Mouse (Mus musculus) MEL (cell line): Measurements from ENCODE around the gene Rab5a. TPM values are rescaled to one million over a fixed set of nuclear protein-coding genes. Genes with fewer than 3 reads are reported as not detected.

Source experiments
- DNase-seq: peaks from one replicate; pipeline ENCODE4 v3.0.0; 2011; ENCODE audit warnings: low read depth, low spot score
- H3K27ac ChIP-seq: 2 replicates; pipeline ENCODE4 v1.5.1; 2012; ENCODE audit warnings: low read depth, mild to moderate bottlenecking, control low read depth, low read length, moderate library complexity; ENCODE audit not compliant: control insufficient read depth
- H3K27me3 ChIP-seq, 2 experiments: fragments of 150-350 bp in 1 of 2; sonication (generic) in 1 of 2; 2 replicates each; pipeline ENCODE4 v1.6.1; 2012; ENCODE audit warnings: low read length in 2 of 2, mild to moderate bottlenecking in 2 of 2, improper control_type of control experiment in 1 of 2, moderate library complexity in 1 of 2; ENCODE audit not compliant: insufficient read depth in 2 of 2, control insufficient read depth in 1 of 2
- H3K36me3 ChIP-seq, 2 experiments: 2 replicates each; pipeline ENCODE4 v1.6.1; 2012 to 2014; ENCODE audit warnings: low read length in 2 of 2, improper control_type of control experiment in 1 of 2, inconsistent platforms in 1 of 2, mild to moderate bottlenecking in 1 of 2; ENCODE audit not compliant: insufficient read depth in 2 of 2, control insufficient read depth in 1 of 2
- H3K4me1 ChIP-seq, 2 experiments: fragments of 150-350 bp in 1 of 2; sonication (generic) in 1 of 2; 2 replicates each; pipeline ENCODE4 v1.6.1; 2012; ENCODE audit warnings: low read length in 2 of 2, improper control_type of control experiment in 1 of 2, mild to moderate bottlenecking in 1 of 2; ENCODE audit not compliant: insufficient read depth in 2 of 2, control insufficient read depth in 1 of 2
- H3K4me3 ChIP-seq, 2 experiments: fragments of 150-350 bp in 1 of 2; sonication (generic) in 1 of 2; 2 replicates each; pipeline ENCODE4 v1.5.1; 2012; ENCODE audit warnings: low read depth in 2 of 2, low read length in 2 of 2, mild to moderate bottlenecking in 2 of 2, moderate library complexity in 2 of 2, control low read depth in 1 of 2, improper control_type of control experiment in 1 of 2; ENCODE audit not compliant: control insufficient read depth in 1 of 2, insufficient read depth in 1 of 2
- H3K79me2 ChIP-seq: 2 replicates; pipeline ENCODE4 v1.6.1; 2012; ENCODE audit warnings: mild to moderate bottlenecking, low read length, moderate library complexity; ENCODE audit not compliant: control insufficient read depth, poor library complexity, insufficient read depth
- H3K9ac ChIP-seq: 2 replicates; pipeline ENCODE4 v1.6.1; 2012; ENCODE audit warnings: low read depth, mild to moderate bottlenecking, control low read depth, low read length, moderate library complexity; ENCODE audit not compliant: control insufficient read depth, poor library complexity, severe bottlenecking
- H3K9me3 ChIP-seq: fragments of 150-350 bp; sonication (generic); replicated peaks from 2 replicates; pipeline ENCODE4 v1.6.1; 2012; ENCODE audit warnings: mild to moderate bottlenecking, low read length, improper control_type of control experiment, moderate library complexity; ENCODE audit not compliant: insufficient read depth
- BHLHE40 ChIP-seq: IDR thresholded peaks from 2 replicates; pipeline ENCODE4 v1.6.1; 2012; ENCODE audit warnings: low read depth, mild to moderate bottlenecking, inconsistent platforms, low read length, improper control_type of control experiment, borderline replicate concordance
- CHD1 ChIP-seq: IDR thresholded peaks from 2 replicates; pipeline ENCODE4 v1.6.1; 2012; ENCODE audit warnings: low read depth, mild to moderate bottlenecking, inconsistent platforms, low read length, improper control_type of control experiment
- CTCF ChIP-seq, 3 experiments: IDR thresholded peaks in 2 of 3; conservative IDR thresholded peaks in 1 of 3; 2 replicates each; pipeline ENCODE4 v1.5.1; 2011 to 2012; ENCODE audit warnings: low read length in 3 of 3, low read depth in 2 of 3, mild to moderate bottlenecking in 2 of 3, improper control_type of control experiment in 1 of 3, inconsistent platforms in 1 of 3, mixed read lengths in 1 of 3, moderate library complexity in 1 of 3; ENCODE audit not compliant: control insufficient read depth in 1 of 3, insufficient read depth in 1 of 3, poor library complexity in 1 of 3, severe bottlenecking in 1 of 3
- E2F4 ChIP-seq: IDR thresholded peaks from 2 replicates; pipeline ENCODE4 v1.6.1; 2011; ENCODE audit warnings: low read depth, low read length, improper control_type of control experiment, borderline replicate concordance
- ELF1 ChIP-seq: IDR thresholded peaks from 2 replicates; pipeline ENCODE4 v1.6.1; 2014; ENCODE audit warnings: low read depth, mild to moderate bottlenecking, inconsistent platforms, low read length, improper control_type of control experiment, moderate library complexity
- EP300 ChIP-seq, 2 experiments: IDR thresholded peaks; 2 replicates each; pipeline ENCODE4 v1.6.1; 2011; ENCODE audit warnings: improper control_type of control experiment in 2 of 2, low read length in 2 of 2, low read depth in 1 of 2, mild to moderate bottlenecking in 1 of 2
- ETS1 ChIP-seq: IDR thresholded peaks from 2 replicates; pipeline ENCODE4 v1.6.1; 2012; ENCODE audit warnings: low read depth, mild to moderate bottlenecking, inconsistent platforms, low read length, improper control_type of control experiment, moderate library complexity
- GABPA ChIP-seq: IDR thresholded peaks from 2 replicates; pipeline ENCODE4 v1.6.1; 2012; ENCODE audit warnings: low read depth, mild to moderate bottlenecking, inconsistent platforms, low read length, improper control_type of control experiment, moderate library complexity
- GATA1 ChIP-seq: IDR thresholded peaks from 2 replicates; pipeline ENCODE4 v1.6.1; 2011; ENCODE audit warnings: low read depth, low read length, improper control_type of control experiment
- JUND ChIP-seq: IDR thresholded peaks from 2 replicates; pipeline ENCODE4 v1.6.1; 2011; ENCODE audit warnings: low read depth, mild to moderate bottlenecking, improper control_type of control experiment, low read length
- MAFK ChIP-seq: IDR thresholded peaks from 2 replicates; pipeline ENCODE4 v1.6.1; 2011; ENCODE audit warnings: low read depth, mild to moderate bottlenecking, low read length, improper control_type of control experiment, borderline replicate concordance
- MAX ChIP-seq: IDR thresholded peaks from 2 replicates; pipeline ENCODE4 v1.6.1; 2011; ENCODE audit warnings: low read length, improper control_type of control experiment
- MAZ ChIP-seq: IDR thresholded peaks from 2 replicates; pipeline ENCODE4 v1.6.1; 2012; ENCODE audit warnings: low read depth, mild to moderate bottlenecking, inconsistent platforms, low read length, improper control_type of control experiment
- MEF2A ChIP-seq: IDR thresholded peaks from 2 replicates; pipeline ENCODE4 v1.6.1; 2014; ENCODE audit warnings: low read depth, mild to moderate bottlenecking, inconsistent platforms, low read length, improper control_type of control experiment; ENCODE audit not compliant: poor library complexity, insufficient replicate concordance, severe bottlenecking; ENCODE audit errors: extremely low read depth
- MXI1 ChIP-seq: IDR thresholded peaks from 2 replicates; pipeline ENCODE4 v1.6.1; 2011; ENCODE audit warnings: mild to moderate bottlenecking, low read depth, low read length, improper control_type of control experiment
- MYB ChIP-seq: IDR thresholded peaks from 2 replicates; pipeline ENCODE4 v1.6.1; 2011; ENCODE audit warnings: mild to moderate bottlenecking, low read depth, low read length, improper control_type of control experiment
- NELFE ChIP-seq: IDR thresholded peaks from 2 replicates; pipeline ENCODE4 v1.6.1; 2011; ENCODE audit warnings: low read depth, low read length, improper control_type of control experiment
- NRF1 ChIP-seq: IDR thresholded peaks from 2 replicates; pipeline ENCODE4 v1.6.1; 2014; ENCODE audit warnings: low read depth, mild to moderate bottlenecking, inconsistent platforms, low read length, improper control_type of control experiment, moderate library complexity; ENCODE audit not compliant: poor library complexity, insufficient read depth, severe bottlenecking
- POLR2A ChIP-seq, 2 experiments: IDR thresholded peaks; 2 replicates each; pipeline ENCODE4 v1.6.1; 2011 to 2012; ENCODE audit warnings: low read length in 2 of 2, mild to moderate bottlenecking in 2 of 2, control low read depth in 1 of 2, improper control_type of control experiment in 1 of 2, low read depth in 1 of 2, moderate library complexity in 1 of 2; ENCODE audit not compliant: control insufficient read depth in 1 of 2, insufficient read depth in 1 of 2, poor library complexity in 1 of 2
- POLR2AphosphoS2 ChIP-seq: IDR thresholded peaks from 2 replicates; pipeline ENCODE4 v1.6.1; 2011; ENCODE audit warnings: low read length, improper control_type of control experiment
- POLR2AphosphoS5 ChIP-seq: IDR thresholded peaks from 2 replicates; pipeline ENCODE4 v1.6.1; 2012; ENCODE audit warnings: low read depth, borderline replicate concordance, mild to moderate bottlenecking, inconsistent platforms, low read length, moderate library complexity, mixed read lengths
- RAD21 ChIP-seq: IDR thresholded peaks from 2 replicates; pipeline ENCODE4 v1.6.1; 2011; ENCODE audit warnings: mild to moderate bottlenecking, low read depth, low read length, improper control_type of control experiment
- RCOR1 ChIP-seq: IDR thresholded peaks from 2 replicates; pipeline ENCODE4 v1.6.1; 2012; ENCODE audit warnings: low read depth, mild to moderate bottlenecking, inconsistent platforms, low read length, improper control_type of control experiment
- SIN3A ChIP-seq: IDR thresholded peaks from 2 replicates; pipeline ENCODE4 v1.6.1; 2012; ENCODE audit warnings: low read length, improper control_type of control experiment, inconsistent platforms
- SMC3 ChIP-seq: IDR thresholded peaks from 2 replicates; pipeline ENCODE4 v1.6.1; 2011; ENCODE audit warnings: low read depth, low read length, improper control_type of control experiment
- TAL1 ChIP-seq: IDR thresholded peaks from 2 replicates; pipeline ENCODE4 v1.6.1; 2012; ENCODE audit warnings: mild to moderate bottlenecking, inconsistent platforms, low read length, moderate library complexity, mixed read lengths
- TBP ChIP-seq: IDR thresholded peaks from 2 replicates; pipeline ENCODE4 v1.8.0; 2011; ENCODE audit warnings: low read depth, low read length, improper control_type of control experiment
- TCF12 ChIP-seq: IDR thresholded peaks from 2 replicates; pipeline ENCODE4 v1.6.1; 2014; ENCODE audit warnings: low read depth, mild to moderate bottlenecking, inconsistent platforms, low read length, improper control_type of control experiment, moderate library complexity
- UBTF ChIP-seq: IDR thresholded peaks from 2 replicates; pipeline ENCODE4 v1.6.1; 2012; ENCODE audit warnings: low read depth, mild to moderate bottlenecking, inconsistent platforms, low read length, improper control_type of control experiment, moderate library complexity, borderline replicate concordance; ENCODE audit not compliant: insufficient read depth
- USF1 ChIP-seq: IDR thresholded peaks from 2 replicates; pipeline ENCODE4 v1.6.1; 2014; ENCODE audit warnings: low read depth, mild to moderate bottlenecking, inconsistent platforms, low read length, improper control_type of control experiment, moderate library complexity
- USF2 ChIP-seq, 2 experiments: IDR thresholded peaks; 2 replicates each; pipeline ENCODE4 v1.6.1; 2011 to 2012; ENCODE audit warnings: improper control_type of control experiment in 2 of 2, low read length in 2 of 2, borderline replicate concordance in 1 of 2, inconsistent platforms in 1 of 2, low read depth in 1 of 2, mild to moderate bottlenecking in 1 of 2; ENCODE audit not compliant: insufficient read depth in 1 of 2
- ZC3H11A ChIP-seq: IDR thresholded peaks from 2 replicates; pipeline ENCODE4 v1.6.1; 2012; ENCODE audit warnings: low read depth, mild to moderate bottlenecking, inconsistent platforms, low read length, improper control_type of control experiment
- ZKSCAN1 ChIP-seq: IDR thresholded peaks from 2 replicates; pipeline ENCODE4 v1.6.1; 2012; ENCODE audit warnings: low read depth, mild to moderate bottlenecking, inconsistent platforms, low read length, improper control_type of control experiment, moderate library complexity
- ZMIZ1 ChIP-seq: IDR thresholded peaks from 2 replicates; pipeline ENCODE4 v1.6.1; 2012; ENCODE audit warnings: low read depth, mild to moderate bottlenecking, inconsistent platforms, low read length, improper control_type of control experiment, moderate library complexity
- ZNF384 ChIP-seq: IDR thresholded peaks from 2 replicates; pipeline ENCODE4 v1.6.1; 2012; ENCODE audit warnings: low read depth, mild to moderate bottlenecking, inconsistent platforms, low read length, improper control_type of control experiment
- polyA plus RNA-seq, 2 experiments: library from polyadenylated mRNA; stranded (reverse) in 1 of 2; unstranded in 1 of 2; fragments of >175 nt in 1 of 2; fragments of >200 nt in 1 of 2; gene quantifications; 2 replicates each; pipeline versions ENCODE4 v1.2.1 to v1.2.4; 2012; ENCODE audit warnings: low replicate concordance in 2 of 2, low read depth in 1 of 2; ENCODE audit not compliant: insufficient read length in 2 of 2, insufficient read depth in 1 of 2, missing spikeins in 1 of 2
- total RNA-seq: library from RNA; depleted of rRNA; stranded (reverse); fragments of 300-350 nt; gene quantifications from 2 replicates; pipeline ENCODE4 v1.2.3, GENCODE M21; 2012; rRNA removed

Rab5a gene
- total RNA-seq: 23.7 and 26.7 TPM in 2 replicates
- polyA plus RNA-seq: 10 to 100 TPM in 1 of 2 experiments, not detected in 1; 22.7 TPM

DNA sequence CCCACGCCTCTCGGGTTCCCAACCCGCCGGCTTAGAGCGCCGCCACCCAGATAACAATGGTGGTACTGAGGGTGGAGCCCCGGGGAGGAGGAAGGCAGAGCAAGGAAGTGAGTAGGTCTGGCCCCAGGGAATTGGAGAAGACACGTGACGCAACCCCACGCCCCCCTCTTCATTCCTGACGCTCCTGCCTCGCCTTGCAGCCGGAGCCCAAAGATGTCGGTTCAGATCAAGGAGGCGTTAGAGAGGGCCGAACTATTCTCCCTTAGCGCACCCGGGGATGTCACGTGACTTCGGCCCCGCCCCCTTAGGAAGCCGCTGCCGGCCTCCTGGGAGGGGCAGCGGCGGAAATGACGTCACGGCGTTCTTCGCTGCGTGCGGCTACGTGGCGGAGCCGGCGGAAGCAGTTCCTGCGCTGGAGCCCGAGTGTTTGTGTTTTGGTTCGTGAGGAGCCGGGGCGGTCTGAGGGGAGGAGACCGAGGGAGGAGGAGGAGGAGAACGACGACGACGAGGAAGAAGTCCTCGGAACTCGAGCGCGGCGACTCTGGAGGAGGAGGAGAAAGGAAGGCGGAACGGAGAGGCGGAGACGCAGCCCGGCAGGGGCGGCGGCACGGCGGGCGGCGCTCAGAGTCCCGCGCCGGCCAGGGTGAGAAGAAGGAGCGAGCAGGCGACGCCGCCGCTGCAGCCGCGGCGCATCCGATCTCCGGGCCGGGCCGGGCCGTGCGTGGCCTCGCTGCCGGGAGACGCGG, at the start of gene Rab5a:
Gene Rab5a, plus strand, starts transcription at position 377 of the 746 bp plus-strand sequence.
- Histone ChIP-seq H3K27ac (peak within 1 kb of the TSS; percentile 99), H3K79me2 (peaks cover 33% of the 10 kb centered on the region), H3K9me3 (no peaks in the 10 kb centered on the region), H3K4me3 (peak within 1 kb of the TSS; percentile 92 to 99), H3K9ac (peak within 1 kb of the TSS; percentile 96), H3K36me3 (peaks cover 3 to 19% of the 10 kb centered on the region in 2 experiments; a peak in 3 of 4 replicates), H3K4me1 (peaks cover 6 to 12% of the 10 kb centered on the region in 2 experiments; a peak in 3 of 4 replicates), H3K27me3 (no peaks in the 10 kb centered on the region)
- DNase-seq: peak; percentile 99
- peak; percentile 99 for TF ChIP-seq USF1
- TF ChIP-seq MAFK: no peak
- TF ChIP-seq NELFE: peak; percentile 62
- peak; percentile 57 for TF ChIP-seq NRF1
- TF ChIP-seq GABPA: no peak
- peak; percentile 82 to 92 for TF ChIP-seq USF2 (IDR thresholded peaks at IDR 0.05; ENCODE audit: borderline replicate concordance in 1 of 2, insufficient read depth in 1 of 2, low read depth in 1 of 2, low read length in 2 of 2)
- no peak for TF ChIP-seq GATA1
- TF ChIP-seq TCF12: no peak; the same call in 1 of the 2 replicates
- no peak for TF ChIP-seq TAL1
- TF ChIP-seq MAZ: peak; percentile 87; the same call in 1 of the 2 replicates
- no peak for TF ChIP-seq E2F4
- TF ChIP-seq SMC3: no peak
- TF ChIP-seq ETS1: peak; percentile 57
- TF ChIP-seq POLR2AphosphoS5: no peak
- peak; percentile 87 for TF ChIP-seq MXI1
- TF ChIP-seq JUND: no peak
- peak; percentile 86 for TF ChIP-seq BHLHE40
- TF ChIP-seq RAD21: no peak
- TF ChIP-seq ELF1: peak; percentile 70
- TF ChIP-seq MAX: peak; percentile 95
- TF ChIP-seq TBP: no peak
- TF ChIP-seq ZC3H11A: no peak
- TF ChIP-seq EP300 (IDR thresholded peaks at IDR 0.05; ENCODE audit: low read depth in 1 of 2, low read length in 2 of 2): no peak; a peak in 1 of 4 replicates
- TF ChIP-seq SIN3A: peak; percentile 86
- no peak for TF ChIP-seq UBTF
- TF ChIP-seq MYB: 0 out of 2 replicates have a peak, but pooled peaks have one; percentile 24
- TF ChIP-seq CHD1: no peak
- peak; percentile 72; the same call in 1 of the 2 replicates for TF ChIP-seq POLR2AphosphoS2
- no peak for TF ChIP-seq MEF2A
- peak in 2 of 3 experiments; percentile 15 to 17; a peak in 2 of 6 replicates for TF ChIP-seq CTCF (IDR thresholded peaks at IDR 0.05 in 2 of 3, conservative IDR thresholded peaks at IDR 0.05 in 1 of 3; ENCODE audit: control insufficient read depth in 1 of 3, insufficient read depth in 1 of 3, low read depth in 2 of 3, low read length in 3 of 3, poor library complexity in 1 of 3, severe bottlenecking in 1 of 3)
- TF ChIP-seq ZKSCAN1: no peak
- peak; percentile 67 to 69; a peak in 3 of 4 replicates for TF ChIP-seq POLR2A (IDR thresholded peaks at IDR 0.05; ENCODE audit: control insufficient read depth in 1 of 2, insufficient read depth in 1 of 2, low read depth in 1 of 2, low read length in 2 of 2, poor library complexity in 1 of 2)
- no peak for TF ChIP-seq ZNF384
- TF ChIP-seq ZMIZ1: peak; percentile 73
- no peak for TF ChIP-seq RCOR1
